Mouse (Mus musculus) intestine, embryonic 15.5 days (tissue): ENCODE data around the gene Hspd1. TPM values are rescaled to one million over a fixed set of nuclear protein-coding genes. Genes with fewer than 3 reads are reported as not detected.
"Not testable (repeated sequence)": the region's sequence is repeated elsewhere in the genome, so short reads cannot be mapped to it uniquely, and the experiment has no call there.

Source experiments
- ATAC-seq: fragments of 200-750 bp; cut with Nextera tagmentation; 2 replicates; pipeline ENCODE4 v1.8.0; 2017; ENCODE audit warnings: moderate TSS enrichment, moderate library complexity
- H3K27ac ChIP-seq: fragments of 300-500 bp; sonication (generic); 2 replicates; pipeline ENCODE4 v1.5.1; 2015; ENCODE audit warnings: mild to moderate bottlenecking, inconsistent platforms
- H3K27me3 ChIP-seq: fragments of 300-500 bp; sonication (generic); replicated peaks from 2 replicates; pipeline ENCODE4 v1.6.1; 2015; ENCODE audit warnings: inconsistent platforms
- H3K36me3 ChIP-seq: fragments of 300-500 bp; sonication (generic); 2 replicates; pipeline ENCODE4 v1.6.1; 2015; ENCODE audit warnings: inconsistent platforms
- H3K4me1 ChIP-seq: fragments of 300-500 bp; sonication (generic); replicated peaks from 2 replicates; pipeline ENCODE4 v1.6.1; 2015; ENCODE audit warnings: inconsistent platforms
- H3K4me2 ChIP-seq: fragments of 300-500 bp; sonication (generic); replicated peaks from 2 replicates; pipeline ENCODE4 v1.6.1; 2015; ENCODE audit warnings: mild to moderate bottlenecking, inconsistent platforms
- H3K4me3 ChIP-seq: fragments of 300-500 bp; sonication (generic); replicated peaks from 2 replicates; pipeline ENCODE4 v1.5.1; 2015; ENCODE audit warnings: inconsistent platforms
- H3K9ac ChIP-seq: fragments of 300-500 bp; sonication (generic); 2 replicates; pipeline ENCODE4 v1.6.1; 2015; ENCODE audit warnings: inconsistent platforms
- H3K9me3 ChIP-seq: fragments of 300-500 bp; sonication (generic); 2 replicates; pipeline ENCODE4 v1.6.1; 2016; ENCODE audit warnings: inconsistent platforms
- WGBS: fragments of 180-500 bp; shearing (Covaris S2); methylation state at CpG from one replicate; pipeline ENCODE4 v1.1.7; 2015; 5-methylcytosine and 5-hydroxymethylcytosine counted together
- polyA plus RNA-seq: library from polyadenylated mRNA; unstranded; fragments of >200 nt; fragmentation: Nextera tagmentation; extraction: Ambion mirVana; gene quantifications from 2 replicates; pipeline ENCODE4 v1.2.1, GENCODE M21; 2015

Gene Hspd1
- polyA plus RNA-seq = 702 and 739 TPM in 2 replicates

- peak within 1 kb of the TSS; percentile 77 for H3K4me2 ChIP-seq
- H3K9ac ChIP-seq = peak within 1 kb of the TSS; percentile 99
- peak within 1 kb of the TSS; percentile 96 for H3K27ac ChIP-seq
- ATAC-seq = peak; percentile 93
- no peaks in the 10 kb centered on the region for H3K9me3 ChIP-seq
- peaks cover 4% of the 10 kb centered on the region; the same call in 1 of the 2 replicates for H3K4me1 ChIP-seq
- peak within 1 kb of the TSS; percentile 94 for H3K4me3 ChIP-seq
- H3K36me3 ChIP-seq = peaks cover 11% of the 10 kb centered on the region
- under 1% methylated on average over 68 of the region's 76 CpGs for WGBS
- no peaks in the 10 kb centered on the region for H3K27me3 ChIP-seq
These were observed at the start of gene Hspd1, which contains the start of gene Hspe1 for GRCm38 (mm10) chr1:55087932-55088610. Gene Hspd1 (minus strand): TSS chr1:55088243. Gene Hspe1 (plus strand): TSS chr1:55088132.

DNA sequence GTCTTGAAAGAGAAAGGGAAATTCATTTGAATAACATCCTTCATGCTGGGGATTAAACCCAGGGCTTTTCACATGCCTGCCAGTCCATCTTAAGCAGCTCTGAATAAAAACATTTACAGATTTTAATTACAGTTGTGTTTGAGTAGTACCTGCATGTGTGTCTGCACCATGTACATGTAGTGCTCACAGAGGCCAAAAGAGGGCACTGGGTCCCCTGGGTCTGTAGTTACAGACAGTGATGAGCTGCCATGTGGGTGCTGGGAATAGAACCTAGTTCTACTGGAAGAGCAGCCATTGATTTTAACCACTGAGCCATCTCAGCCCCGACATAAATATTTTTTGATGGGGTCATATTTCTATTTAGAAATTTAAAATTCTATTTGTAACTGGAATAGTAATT, 47.8 kb upstream of the Hspd1 start:
- 95% methylated on average over 1 of the region's 1 CpGs for WGBS
- Histone ChIP-seq H3K4me3 (no peak overlapping the region), H3K27me3 (no peaks in the 10 kb centered on the region), H3K9ac (no peak overlapping the region), H3K27ac (no peak overlapping the region), H3K36me3 (0 out of 2 replicates have a peak, but pooled peaks cover 3% of the 10 kb centered on the region), H3K4me1 (peaks cover 7% of the 10 kb centered on the region; the same call in 1 of the 2 replicates), H3K9me3 (no peaks in the 10 kb centered on the region; the same call in 1 of the 2 replicates), H3K4me2 (no peak overlapping the region)
- ATAC-seq = no peak

GRCm38 (mm10) chr1:55134301-55134700, 46.3 kb upstream of the Hspd1 start:
- no peak overlapping the region for H3K4me2 ChIP-seq
- 97% methylated on average over 3 of the region's 3 CpGs for WGBS
- H3K4me3 ChIP-seq = no peak overlapping the region
- no peak overlapping the region for H3K9ac ChIP-seq
- H3K27me3 ChIP-seq = no peaks in the 10 kb centered on the region
- no peak overlapping the region for H3K27ac ChIP-seq
- ATAC-seq = no peak
- H3K4me1 ChIP-seq = peaks cover 7% of the 10 kb centered on the region; the same call in 1 of the 2 replicates
- 0 out of 2 replicates have a peak, but pooled peaks cover 3% of the 10 kb centered on the region for H3K36me3 ChIP-seq
- no peaks in the 10 kb centered on the region; the same call in 1 of the 2 replicates for H3K9me3 ChIP-seq

GRCm38 (mm10) chr1:55133173-55133572, 45.1 kb upstream of the Hspd1 start:
- H3K9me3 ChIP-seq = no peaks in the 10 kb centered on the region; the same call in 1 of the 2 replicates
- 54% methylated on average over 2 of the region's 2 CpGs for WGBS
- peaks cover 7% of the 10 kb centered on the region; the same call in 1 of the 2 replicates for H3K4me1 ChIP-seq
- ATAC-seq = no peak
- H3K27ac ChIP-seq = no peak overlapping the region
- no peak overlapping the region for H3K4me3 ChIP-seq
- peak overlapping the region; percentile 36 for H3K4me2 ChIP-seq
- H3K9ac ChIP-seq = no peak overlapping the region
- no peaks in the 10 kb centered on the region for H3K36me3 ChIP-seq
- no peaks in the 10 kb centered on the region for H3K27me3 ChIP-seq

GRCm38 (mm10) chr1:55132308-55132707, 44.3 kb upstream of the Hspd1 start:
- WGBS = 53% methylated on average over 4 of the region's 4 CpGs
- Histone ChIP-seq H3K27ac (no peak overlapping the region), H3K4me3 (peak overlapping the region; percentile 99), H3K27me3 (no peaks in the 10 kb centered on the region), H3K4me2 (peak overlapping the region; percentile 59), H3K9ac (peak overlapping the region; percentile 99; the same call in 1 of the 2 replicates), H3K4me1 (peaks cover 7% of the 10 kb centered on the region; the same call in 1 of the 2 replicates), H3K9me3 (no peaks in the 10 kb centered on the region; the same call in 1 of the 2 replicates), H3K36me3 (no peaks in the 10 kb centered on the region)
- no peak for ATAC-seq

- peak; percentile 88; the same call in 1 of the 2 replicates for ATAC-seq
- H3K4me3 ChIP-seq = peak overlapping the region; percentile 99
- no peaks in the 10 kb centered on the region for H3K36me3 ChIP-seq
- no peaks in the 10 kb centered on the region for H3K27me3 ChIP-seq
- peaks cover 7% of the 10 kb centered on the region; the same call in 1 of the 2 replicates for H3K4me1 ChIP-seq
- under 1% methylated on average over 47 of the region's 47 CpGs for WGBS
- peak overlapping the region; percentile 59 for H3K4me2 ChIP-seq
- peak overlapping the region; percentile 98 for H3K27ac ChIP-seq
- H3K9me3 ChIP-seq = no peaks in the 10 kb centered on the region; the same call in 1 of the 2 replicates
- peak overlapping the region; percentile 99 for H3K9ac ChIP-seq
These were observed 43.5 kb upstream of the Hspd1 start for GRCm38 (mm10) chr1:55131424-55132014.

DNA sequence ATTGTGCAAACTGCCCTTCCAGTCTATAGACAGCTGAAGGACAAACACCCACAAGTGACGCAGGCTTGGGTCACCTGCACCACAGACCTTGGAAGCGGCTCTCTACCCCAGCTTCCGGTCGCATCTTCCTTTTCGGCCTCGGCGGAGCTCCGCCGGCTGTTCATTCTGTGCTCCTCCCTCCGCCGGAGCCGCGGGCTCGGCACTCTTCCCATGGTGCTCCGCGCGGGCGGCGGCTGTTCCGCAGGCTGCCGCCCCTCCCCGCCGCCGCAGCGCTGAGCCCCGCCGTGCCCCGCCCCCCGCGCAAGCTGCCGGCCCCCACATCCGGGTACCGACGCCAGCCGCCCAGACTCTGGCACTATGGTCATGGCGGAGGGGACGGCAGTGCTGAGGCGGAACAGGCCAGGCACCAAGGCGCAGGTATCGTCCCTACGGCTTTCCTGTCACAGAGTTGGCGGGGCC, 42.9 kb upstream of the Hspd1 start, which contains the start of gene Mob4:
Gene Mob4, plus strand, starts transcription at position 289 of the 459 bp plus-strand sequence.
- WGBS = under 1% methylated on average over 42 of the region's 42 CpGs
- Histone ChIP-seq H3K4me3 (peak within 1 kb of the TSS; percentile 99), H3K27me3 (no peaks in the 10 kb centered on the region), H3K4me2 (peak within 1 kb of the TSS; percentile 59), H3K36me3 (no peaks in the 10 kb centered on the region), H3K27ac (peak within 1 kb of the TSS; percentile 98), H3K9me3 (no peaks in the 10 kb centered on the region; the same call in 1 of the 2 replicates), H3K9ac (peak within 1 kb of the TSS; percentile 99), H3K4me1 (peaks cover 7% of the 10 kb centered on the region; the same call in 1 of the 2 replicates)
- ATAC-seq = peak; percentile 97

DNA sequence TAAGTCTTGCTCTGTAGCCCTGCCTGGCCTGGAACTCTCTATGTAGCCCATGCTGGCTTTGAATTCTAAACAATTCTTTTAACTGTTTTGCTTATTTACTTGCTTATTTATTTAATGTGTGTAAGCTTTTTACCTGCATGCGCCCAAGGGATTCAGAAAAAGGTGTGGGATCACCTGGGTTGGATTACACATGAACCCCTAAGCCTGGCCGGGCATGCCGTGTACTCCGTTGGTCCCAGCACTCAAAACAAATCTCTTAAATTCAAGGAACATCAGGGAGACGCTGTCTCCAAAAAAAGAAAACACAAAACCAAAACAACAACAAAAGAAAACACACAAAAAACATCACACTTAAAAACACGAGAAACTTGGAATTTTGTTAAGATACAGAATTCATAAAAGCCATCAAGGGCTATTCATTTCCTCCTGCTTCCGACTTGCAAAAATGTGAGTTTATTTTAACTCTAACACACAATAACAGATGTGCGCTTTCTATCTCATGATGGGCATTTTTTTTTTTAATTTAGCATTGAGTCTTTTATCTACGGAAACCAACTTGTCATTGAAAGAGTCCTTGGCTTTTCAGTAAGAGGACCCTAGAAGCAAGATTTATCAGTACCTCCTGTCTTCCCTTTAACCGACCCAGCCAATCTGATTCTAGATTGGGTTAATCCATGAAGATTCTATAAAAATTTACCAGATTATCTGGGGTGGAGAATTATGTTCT, 42.3 kb upstream of the Hspd1 start:
- Histone ChIP-seq H3K4me1 (peaks cover 7% of the 10 kb centered on the region; the same call in 1 of the 2 replicates), H3K36me3 (no peaks in the 10 kb centered on the region), H3K4me3 (peak overlapping the region; percentile 99), H3K9me3 (no peaks in the 10 kb centered on the region), H3K9ac (peak overlapping the region; percentile 39; the same call in 1 of the 2 replicates), H3K4me2 (peak overlapping the region; percentile 59), H3K27me3 (no peaks in the 10 kb centered on the region), H3K27ac (peak overlapping the region; percentile 73)
- WGBS = 62% methylated on average over 10 of the region's 10 CpGs
- ATAC-seq = no peak

DNA sequence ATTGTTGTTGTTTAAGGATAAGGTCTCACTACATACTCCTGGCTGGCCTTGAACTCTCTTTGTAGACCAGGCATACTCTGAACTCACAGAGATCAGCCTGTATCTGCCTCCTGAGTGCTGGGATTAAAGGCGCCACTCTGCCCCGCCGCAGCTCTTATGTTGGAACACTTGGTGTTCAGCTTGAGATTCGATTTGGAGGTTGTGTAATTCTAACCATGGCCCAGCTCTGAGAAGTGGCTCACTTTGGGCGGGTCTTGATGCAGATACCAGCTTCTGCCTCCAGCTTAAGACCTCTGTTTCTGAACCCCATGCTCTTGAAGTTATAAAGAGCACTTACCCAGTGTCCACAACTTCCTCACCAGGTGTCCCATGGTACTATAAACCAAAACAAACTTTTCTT, 41.7 kb upstream of the Hspd1 start:
- 89% methylated on average over 5 of the region's 5 CpGs for WGBS
- Histone ChIP-seq H3K9me3 (no peaks in the 10 kb centered on the region), H3K4me2 (no peak overlapping the region), H3K27me3 (no peaks in the 10 kb centered on the region), H3K4me1 (peaks cover 7% of the 10 kb centered on the region; the same call in 1 of the 2 replicates), H3K9ac (no peak overlapping the region), H3K27ac (no peak overlapping the region), H3K36me3 (no peaks in the 10 kb centered on the region), H3K4me3 (no peak overlapping the region)
- no peak for ATAC-seq

GRCm38 (mm10) chr1:55124136-55124535, 36.1 kb upstream of the Hspd1 start:
- 92% methylated on average over 2 of the region's 2 CpGs for WGBS
- not testable (repeated sequence) for H3K36me3 ChIP-seq, H3K27ac ChIP-seq, H3K4me3 ChIP-seq, H3K27me3 ChIP-seq, H3K4me1 ChIP-seq, H3K9ac ChIP-seq, ATAC-seq, H3K9me3 ChIP-seq, H3K4me2 ChIP-seq

DNA sequence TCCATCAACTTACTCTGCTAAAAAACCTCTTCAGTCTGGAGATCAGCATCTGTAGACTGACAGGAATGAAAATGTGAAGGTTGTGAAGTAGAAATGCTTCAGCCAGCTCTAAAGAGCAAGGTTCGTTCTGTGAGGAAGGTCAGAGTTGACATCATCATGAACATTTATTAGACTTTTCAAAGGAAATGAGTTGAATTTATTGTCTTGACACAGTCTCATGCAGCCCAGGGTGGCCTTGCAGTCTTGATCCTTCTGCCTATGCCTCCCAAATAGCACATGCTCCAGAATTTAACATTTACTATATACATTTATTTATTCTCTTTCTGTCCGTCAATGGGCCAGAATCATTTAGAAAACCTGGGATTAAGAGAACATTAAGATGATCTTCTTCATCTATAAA, 35.5 kb upstream of the Hspd1 start:
- no peaks in the 10 kb centered on the region for H3K4me1 ChIP-seq
- H3K9ac ChIP-seq = no peak overlapping the region
- no peaks in the 10 kb centered on the region for H3K27me3 ChIP-seq
- no peaks in the 10 kb centered on the region for H3K9me3 ChIP-seq
- no peak for ATAC-seq
- no peaks in the 10 kb centered on the region for H3K36me3 ChIP-seq
- H3K4me3 ChIP-seq = no peak overlapping the region
- no peak overlapping the region for H3K27ac ChIP-seq
- H3K4me2 ChIP-seq = no peak overlapping the region
- 77% methylated on average over 2 of the region's 2 CpGs for WGBS

- 78% methylated on average over 5 of the region's 5 CpGs for WGBS
- no peak for ATAC-seq
- H3K4me2 ChIP-seq = no peak overlapping the region
- H3K36me3 ChIP-seq = no peaks in the 10 kb centered on the region
- no peak overlapping the region for H3K4me3 ChIP-seq
- no peaks in the 10 kb centered on the region for H3K4me1 ChIP-seq
- no peaks in the 10 kb centered on the region for H3K9me3 ChIP-seq
- no peak overlapping the region for H3K9ac ChIP-seq
- H3K27me3 ChIP-seq = no peaks in the 10 kb centered on the region
- H3K27ac ChIP-seq = no peak overlapping the region
These were observed 35.0 kb upstream of the Hspd1 start for GRCm38 (mm10) chr1:55123046-55123445.
